Mouse (Mus musculus) forebrain, postnatal 0 days (tissue): ENCODE results near the gene Fgd3. TPM values are rescaled to one million over a fixed set of nuclear protein-coding genes. Genes with fewer than 3 reads are reported as not detected.
A peak's percentile ranks its signal among the peaks of the same experiment; 100 is the strongest.

Experiments
- ATAC-seq: fragments of 200-750 bp; cut with Nextera tagmentation; 2 replicates; pipeline ENCODE4 v1.8.0; 2017; ENCODE audit warnings: mild to moderate bottlenecking, moderate library complexity
- DNase-seq: peaks from one replicate; pipeline ENCODE4 v3.0.0-alpha.2; 2015
- H3K27ac ChIP-seq: fragments of 300-500 bp; sonication (generic); 2 replicates; pipeline ENCODE4 v1.5.1; 2014; ENCODE audit warnings: low read depth, mild to moderate bottlenecking, antibody characterized with exemption, low read length, moderate library complexity, mixed read lengths
- H3K27me3 ChIP-seq: fragments of 300-500 bp; sonication (generic); 2 replicates; pipeline ENCODE4 v1.6.1; 2014; ENCODE audit warnings: mild to moderate bottlenecking, low read length, mixed read lengths; ENCODE audit not compliant: insufficient read depth
- H3K36me3 ChIP-seq: fragments of 300-500 bp; sonication (generic); 2 replicates; pipeline ENCODE4 v1.6.1; 2014; ENCODE audit warnings: mild to moderate bottlenecking, moderate library complexity; ENCODE audit not compliant: insufficient read depth
- H3K4me1 ChIP-seq: fragments of 300-500 bp; sonication (generic); 2 replicates; pipeline ENCODE4 v1.6.1; 2014; ENCODE audit warnings: antibody characterized with exemption; ENCODE audit not compliant: insufficient read depth
- H3K4me2 ChIP-seq: fragments of 300-500 bp; sonication (generic); 2 replicates; pipeline ENCODE4 v1.6.1; 2014; ENCODE audit warnings: low read depth, mild to moderate bottlenecking, moderate library complexity
- H3K4me3 ChIP-seq: fragments of 300-500 bp; sonication (generic); 2 replicates; pipeline ENCODE4 v1.5.1; 2014; ENCODE audit warnings: low read depth, low read length, mixed read lengths
- H3K9ac ChIP-seq: fragments of 300-500 bp; sonication (generic); 2 replicates; pipeline ENCODE4 v1.6.1; 2014; ENCODE audit warnings: mild to moderate bottlenecking
- H3K9me3 ChIP-seq: fragments of 300-500 bp; sonication (generic); 2 replicates; pipeline ENCODE4 v1.6.1; 2016; ENCODE audit warnings: low read length
- CTCF ChIP-seq: sonication (generic); IDR thresholded peaks from 2 replicates; pipeline ENCODE4 v1.5.1; 2016; ENCODE audit warnings: antibody characterized with exemption, control low read depth, low read depth
- WGBS: fragments of 180-500 bp; shearing (Covaris S2); extraction: QIAGEN DNeasy Blood & Tissue Kit; methylation state at CpG from one replicate; pipeline ENCODE4 v1.1.7; 2014; 5-methylcytosine and 5-hydroxymethylcytosine counted together
- polyA plus RNA-seq: library from polyadenylated mRNA; unstranded; fragments of >200 nt; fragmentation: Nextera tagmentation; extraction: Ambion mirVana; gene quantifications from 2 replicates; pipeline ENCODE4 v1.2.1, GENCODE M21; 2015
- total RNA-seq: library from RNA; depleted of rRNA; stranded (reverse); fragments of >200 nt; gene quantifications from 2 replicates; pipeline ENCODE4 v1.2.3, GENCODE M21; 2014

Fgd3 gene
- total and polyA plus RNA-seq, 2 experiments from 2014 or later: 2.8 to 14.0 TPM

DNA sequence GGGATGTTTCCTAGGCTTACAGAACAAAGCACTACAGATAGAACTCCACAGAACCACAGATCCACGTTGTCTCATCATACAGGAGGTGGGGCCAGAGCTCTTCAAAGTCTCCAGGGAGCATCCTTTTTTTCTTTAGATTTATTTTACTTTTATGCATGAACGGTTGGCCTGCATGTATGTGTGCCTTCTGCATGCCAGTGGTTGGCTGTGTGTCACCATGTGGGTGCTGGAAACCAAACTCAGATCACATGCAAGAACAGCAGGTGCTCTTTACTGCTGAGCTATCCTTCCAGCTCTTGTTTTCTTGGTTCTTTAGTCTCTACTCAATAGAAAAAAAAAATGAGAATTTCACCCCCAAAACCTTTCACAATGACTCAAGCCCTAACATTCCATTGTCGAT lies 71.2 kb downstream of the Fgd3 start:
- TF ChIP-seq CTCF: no peak
- Histone ChIP-seq H3K4me1 (no peaks in the 10 kb centered on the region; the same call in 1 of the 2 replicates), H3K9ac (no peak overlapping the region), H3K27me3 (peaks cover 27% of the 10 kb centered on the region), H3K4me3 (no peak overlapping the region), H3K27ac (no peak overlapping the region), H3K4me2 (no peak overlapping the region), H3K9me3 (no peaks in the 10 kb centered on the region), H3K36me3 (no peaks in the 10 kb centered on the region)
- WGBS: 61% methylated on average over 3 of the region's 3 CpGs
- ATAC-seq (0 out of 2 replicates have a peak, but pooled peaks have one; percentile 32), DNase-seq (no peak)

DNA sequence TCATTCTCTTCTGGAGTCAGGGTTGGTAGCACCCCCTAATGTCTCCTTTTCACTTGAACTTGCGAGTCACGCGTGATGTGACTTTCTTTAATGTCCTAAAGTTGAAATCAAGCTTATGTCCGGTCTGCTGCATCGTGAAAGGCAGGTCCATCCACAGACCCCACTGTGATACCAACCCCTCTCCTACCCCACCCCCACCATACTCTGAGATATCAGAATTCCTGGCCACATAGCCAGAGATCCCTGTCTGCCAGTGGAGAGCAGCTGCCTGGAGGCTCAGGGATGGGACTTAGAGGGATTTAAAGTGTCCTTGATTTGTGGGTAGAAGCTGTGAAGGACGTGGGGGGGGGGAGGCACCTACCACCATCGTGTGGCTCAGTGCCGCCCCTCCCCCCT lies 71.6 kb downstream of the Fgd3 start, which contains the start of gene Susd3:
TSS of gene Susd3 (minus strand) at position 240 of the 396 bp plus-strand sequence.
- Histone ChIP-seq H3K4me2 (peak within 1 kb of the TSS; percentile 55), H3K9ac (no peak within 1 kb of the TSS)
- TF ChIP-seq CTCF: no peak

DNA sequence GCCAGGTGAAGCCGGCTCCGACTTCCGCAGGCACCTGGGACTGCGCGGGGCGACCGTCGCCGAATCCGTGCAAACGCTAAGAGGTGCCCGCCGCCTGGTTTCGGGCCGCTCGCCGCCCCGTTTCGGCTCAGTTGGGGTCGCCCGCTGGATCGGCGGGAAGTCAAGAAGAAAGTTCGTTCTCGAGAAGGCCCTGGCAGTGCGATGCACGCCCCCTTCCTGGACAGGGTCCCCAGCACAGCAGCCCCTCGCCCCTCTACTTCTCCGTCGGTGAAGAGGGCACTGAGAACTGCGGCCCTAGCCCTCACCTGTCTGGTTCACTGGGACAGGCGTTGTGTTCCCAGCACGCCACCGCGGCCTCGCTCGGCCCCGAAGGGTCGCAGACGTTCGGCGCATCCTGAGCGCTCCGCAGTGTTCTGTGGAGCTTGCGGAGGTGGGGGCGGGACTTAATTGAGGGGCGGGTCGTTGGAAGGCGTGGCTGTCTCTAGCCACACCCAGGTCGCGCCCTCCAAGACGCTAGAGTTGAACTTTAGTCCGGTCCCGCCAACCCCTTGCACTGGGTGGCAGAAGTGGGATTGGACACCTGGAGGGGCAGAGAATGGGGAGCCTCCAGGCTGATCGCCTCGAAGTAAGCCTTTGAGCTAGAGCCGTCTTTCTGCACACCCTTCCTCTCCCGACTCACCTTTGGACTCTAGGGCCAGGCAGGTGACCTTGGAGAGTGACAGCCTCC lies 72.2 kb downstream of the Fgd3 start:
- H3K36me3 ChIP-seq: no peaks in the 10 kb centered on the region

More for the DNA sequence above, 71.6 kb downstream of the Fgd3 start, which contains the start of gene Susd3:
- no peaks in the 10 kb centered on the region; the same call in 1 of the 2 replicates for H3K4me1 ChIP-seq
- H3K4me3 ChIP-seq: peak within 1 kb of the TSS; percentile 35
- H3K27ac ChIP-seq: no peak within 1 kb of the TSS
- no peaks in the 10 kb centered on the region for H3K9me3 ChIP-seq
- no peaks in the 10 kb centered on the region for H3K36me3 ChIP-seq
- no peak for DNase-seq
- no peak for ATAC-seq
- 22% methylated on average over 8 of the region's 8 CpGs for WGBS
- peaks cover 27% of the 10 kb centered on the region for H3K27me3 ChIP-seq

DNA sequence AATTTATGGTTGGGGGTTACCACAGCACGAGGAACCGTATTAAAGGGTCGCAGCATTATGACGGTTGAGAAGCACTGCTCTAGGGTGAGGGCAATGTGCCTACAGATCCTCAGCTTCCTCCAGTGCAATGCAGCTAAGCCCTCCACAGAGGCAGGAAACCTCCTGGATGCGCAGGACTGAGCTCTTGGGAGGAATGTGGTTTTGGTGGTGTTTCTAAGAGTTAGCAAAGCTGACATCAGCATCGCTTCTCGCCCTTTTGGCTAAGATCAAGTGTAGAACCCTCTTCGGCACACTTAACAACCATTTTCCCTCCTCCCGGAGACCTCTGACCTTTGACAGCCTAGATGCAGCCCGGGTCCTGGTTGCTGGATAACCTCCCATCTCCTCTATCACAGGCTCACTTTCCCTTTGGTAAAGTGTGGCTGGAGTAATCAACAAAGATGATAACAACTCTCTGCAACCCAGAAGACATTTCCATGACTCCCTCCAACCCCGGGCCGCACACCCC lies 72.8 kb downstream of the Fgd3 start:
- Histone ChIP-seq H3K27me3 (peaks cover 27% of the 10 kb centered on the region), H3K9ac (no peak overlapping the region), H3K4me2 (peak overlapping the region; percentile 55), H3K36me3 (no peaks in the 10 kb centered on the region), H3K9me3 (no peaks in the 10 kb centered on the region), H3K4me1 (no peaks in the 10 kb centered on the region; the same call in 1 of the 2 replicates), H3K27ac (no peak overlapping the region), H3K4me3 (peak overlapping the region; percentile 35)
- 46% methylated on average over 12 of the region's 12 CpGs for WGBS
- DNase-seq (no peak), ATAC-seq (no peak)
- no peak for TF ChIP-seq CTCF

More for the DNA sequence above, 72.2 kb downstream of the Fgd3 start:
- Histone ChIP-seq H3K9me3 (no peaks in the 10 kb centered on the region), H3K27me3 (peaks cover 27% of the 10 kb centered on the region), H3K27ac (no peak overlapping the region), H3K4me2 (peak overlapping the region; percentile 55), H3K4me1 (no peaks in the 10 kb centered on the region; the same call in 1 of the 2 replicates), H3K9ac (no peak overlapping the region), H3K4me3 (peak overlapping the region; percentile 35)
- DNase-seq (no peak), ATAC-seq (peak; percentile 47; the same call in 1 of the 2 replicates)
- 4% methylated on average over 57 of the region's 58 CpGs for WGBS
- no peak for TF ChIP-seq CTCF

DNA sequence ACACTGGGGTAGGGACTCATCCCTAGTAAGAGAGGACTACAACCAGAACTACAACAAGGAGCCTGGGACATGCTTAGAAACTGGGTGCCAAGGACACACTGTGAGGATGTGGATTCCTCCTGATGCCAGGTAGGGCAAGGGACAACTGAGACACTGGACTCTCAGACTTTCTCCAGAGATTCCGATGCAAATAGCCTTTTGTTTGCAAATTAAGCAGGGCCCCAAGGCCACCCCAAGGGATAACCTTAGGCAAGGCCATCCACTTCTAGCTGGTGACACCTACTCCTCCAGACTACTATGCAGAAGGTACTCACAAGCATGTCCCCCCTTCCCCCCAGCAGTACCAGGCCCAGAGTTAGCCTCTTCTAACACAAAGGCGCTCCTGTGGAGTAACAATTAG lies 73.5 kb downstream of the Fgd3 start:
- WGBS: 86% methylated on average over 2 of the region's 2 CpGs
- H3K4me1 ChIP-seq: no peaks in the 10 kb centered on the region; the same call in 1 of the 2 replicates
- H3K27me3 ChIP-seq: peaks cover 27% of the 10 kb centered on the region
- no peak for ATAC-seq
- no peak overlapping the region for H3K4me3 ChIP-seq
- TF ChIP-seq CTCF: no peak
- H3K4me2 ChIP-seq: no peak overlapping the region
- no peak for DNase-seq
- H3K9me3 ChIP-seq: no peaks in the 10 kb centered on the region
- H3K36me3 ChIP-seq: no peaks in the 10 kb centered on the region
- no peak overlapping the region for H3K9ac ChIP-seq
- no peak overlapping the region for H3K27ac ChIP-seq

DNA sequence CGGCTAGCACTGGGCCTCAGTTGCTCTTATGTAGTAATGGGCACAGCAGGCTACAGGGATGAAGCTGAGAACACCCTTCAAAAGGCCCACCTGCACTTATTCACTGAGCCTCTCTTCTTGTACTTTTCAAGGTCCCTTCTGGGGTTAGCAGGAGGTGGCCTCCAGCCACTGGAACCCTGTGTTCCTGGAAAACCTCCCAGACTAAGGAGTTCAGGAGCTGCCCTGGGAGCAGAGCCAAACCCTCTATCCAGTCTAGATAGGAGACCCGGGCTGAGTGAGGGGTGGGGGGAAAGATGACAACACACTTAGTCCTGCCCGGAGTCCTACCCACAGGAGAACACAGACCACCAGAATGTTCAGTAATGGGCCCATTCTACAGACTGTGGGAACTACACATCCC lies 74.1 kb downstream of the Fgd3 start:
- no peak overlapping the region for H3K4me3 ChIP-seq
- ATAC-seq (no peak), DNase-seq (no peak)
- H3K27ac ChIP-seq: no peak overlapping the region
- no peaks in the 10 kb centered on the region; the same call in 1 of the 2 replicates for H3K4me1 ChIP-seq
- H3K27me3 ChIP-seq: peaks cover 27% of the 10 kb centered on the region
- H3K9me3 ChIP-seq: no peaks in the 10 kb centered on the region
- no peaks in the 10 kb centered on the region for H3K36me3 ChIP-seq
- WGBS: 65% methylated on average over 3 of the region's 3 CpGs
- H3K4me2 ChIP-seq: no peak overlapping the region
- TF ChIP-seq CTCF: no peak
- no peak overlapping the region for H3K9ac ChIP-seq

DNA sequence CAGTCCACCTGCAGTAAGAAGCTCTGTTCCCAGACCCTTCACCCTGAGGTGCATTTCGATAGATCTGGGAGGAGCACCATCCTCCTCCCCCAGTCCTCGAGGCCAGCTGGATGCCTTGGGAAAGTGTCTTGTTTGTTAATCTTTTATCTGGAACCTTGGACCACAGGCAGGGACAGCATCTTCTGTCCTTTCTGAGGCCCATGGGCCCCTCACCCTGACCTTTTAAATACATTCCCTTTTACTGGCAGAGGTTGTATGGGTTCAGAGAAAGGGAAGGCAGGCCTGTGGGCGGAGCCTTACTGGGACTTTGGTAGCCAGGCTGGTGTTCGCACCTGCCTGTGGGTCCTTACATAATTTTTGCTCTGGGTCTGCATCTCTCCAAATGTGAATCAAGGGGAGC lies 74.9 kb downstream of the Fgd3 start:
- no peak for TF ChIP-seq CTCF
- Histone ChIP-seq H3K4me3 (no peak overlapping the region), H3K36me3 (no peaks in the 10 kb centered on the region), H3K9ac (no peak overlapping the region), H3K27me3 (peaks cover 27% of the 10 kb centered on the region), H3K4me2 (no peak overlapping the region), H3K9me3 (no peaks in the 10 kb centered on the region), H3K4me1 (no peaks in the 10 kb centered on the region; the same call in 1 of the 2 replicates), H3K27ac (no peak overlapping the region)
- no peak for DNase-seq
- 61% methylated on average over 4 of the region's 4 CpGs for WGBS
- ATAC-seq: no peak
